Mouse (Mus musculus): ENCODE measurements around the gene Sfmbt1. TPM values are rescaled to one million over a fixed set of nuclear protein-coding genes. Genes with fewer than 3 reads are reported as not detected.

Sfmbt1 gene
- total and polyA plus RNA-seq, 3 experiments = 9.4 to 33.0 (median 13.7) TPM

DNA sequence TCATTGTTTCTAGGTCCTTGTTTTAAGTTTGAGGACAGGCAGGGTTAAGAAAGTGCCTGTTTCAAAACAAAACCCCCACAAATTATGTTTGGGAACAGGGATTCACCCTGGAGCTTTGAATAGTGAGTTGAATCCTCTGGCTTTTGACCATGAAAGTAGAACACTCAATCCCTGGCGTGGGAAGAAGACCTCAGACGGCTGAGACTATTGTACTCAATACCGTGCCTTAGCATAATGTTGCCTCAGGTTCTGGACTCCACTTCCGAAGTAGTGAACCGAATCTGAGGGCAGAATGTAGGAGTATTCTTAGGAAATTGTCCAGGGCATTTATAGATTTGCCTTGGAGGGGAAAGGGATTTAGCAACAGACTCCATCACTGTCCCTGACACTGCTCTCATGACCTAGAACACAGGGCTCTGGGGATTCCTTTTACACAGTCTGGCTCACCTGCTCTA lies 110.4 kb downstream of the Sfmbt1 start:
- H3K4me3 ChIP-seq (ENCODE audit: control insufficient read depth in 1 of 2, insufficient read depth in 1 of 2, low read depth in 2 of 2, low read length in 2 of 2) = no peak overlapping the region
- no peak for TF ChIP-seq SIN3A (IDR thresholded peaks at IDR 0.05; ENCODE audit: low read length)
- no peak for TF ChIP-seq MXI1 (IDR thresholded peaks at IDR 0.05; ENCODE audit: low read depth, low read length)
- no peak for TF ChIP-seq MAZ (IDR thresholded peaks at IDR 0.05; ENCODE audit: low read depth, low read length)
- TF ChIP-seq USF1 (IDR thresholded peaks at IDR 0.05; ENCODE audit: low read depth, low read length) = no peak
- no peak for TF ChIP-seq POLR2AphosphoS5 (IDR thresholded peaks at IDR 0.05; ENCODE audit: borderline replicate concordance, low read depth, low read length)
- TF ChIP-seq MAFK (IDR thresholded peaks at IDR 0.05; ENCODE audit: borderline replicate concordance, low read depth, low read length) = no peak
- no peak for TF ChIP-seq SMC3 (IDR thresholded peaks at IDR 0.05; ENCODE audit: low read depth, low read length)
- TF ChIP-seq CTCF (IDR thresholded peaks at IDR 0.05 in 2 of 3, conservative IDR thresholded peaks at IDR 0.05 in 1 of 3; ENCODE audit: control insufficient read depth in 1 of 3, insufficient read depth in 1 of 3, low read depth in 2 of 3, low read length in 3 of 3, poor library complexity in 1 of 3, severe bottlenecking in 1 of 3) = no peak
- no peak for TF ChIP-seq E2F4 (IDR thresholded peaks at IDR 0.05; ENCODE audit: borderline replicate concordance, low read depth, low read length)
- TF ChIP-seq NELFE (IDR thresholded peaks at IDR 0.05; ENCODE audit: low read depth, low read length) = no peak
- TF ChIP-seq KAT2A (conservative IDR thresholded peaks at IDR 0.05; ENCODE audit: low read depth, low read length) = no peak
- TF ChIP-seq CHD2 (IDR thresholded peaks at IDR 0.05; ENCODE audit: low read length) = no peak
- TF ChIP-seq POLR2A (IDR thresholded peaks at IDR 0.05; ENCODE audit: control insufficient read depth in 1 of 2, insufficient read depth in 1 of 2, low read depth in 1 of 2, low read length in 2 of 2, poor library complexity in 1 of 2) = no peak
- TF ChIP-seq ZMIZ1 (IDR thresholded peaks at IDR 0.05; ENCODE audit: low read depth, low read length) = no peak
- no peak for TF ChIP-seq BHLHE40 (IDR thresholded peaks at IDR 0.05; ENCODE audit: borderline replicate concordance, low read depth, low read length)
- TF ChIP-seq ELF1 (IDR thresholded peaks at IDR 0.05; ENCODE audit: low read depth, low read length) = no peak
- TF ChIP-seq POLR2AphosphoS2 (IDR thresholded peaks at IDR 0.05; ENCODE audit: low read length) = no peak
- no peak for TF ChIP-seq GATA1 (IDR thresholded peaks at IDR 0.05; ENCODE audit: low read depth, low read length)
- TF ChIP-seq NRF1 (IDR thresholded peaks at IDR 0.05; ENCODE audit: insufficient read depth, low read depth, low read length, poor library complexity, severe bottlenecking) = no peak
- TF ChIP-seq MEF2A (IDR thresholded peaks at IDR 0.05; ENCODE audit: extremely low read depth, insufficient replicate concordance, low read depth, low read length, poor library complexity, severe bottlenecking) = no peak
- H3K9ac ChIP-seq (ENCODE audit: control insufficient read depth, low read depth, low read length, poor library complexity, severe bottlenecking) = no peak overlapping the region

DNA sequence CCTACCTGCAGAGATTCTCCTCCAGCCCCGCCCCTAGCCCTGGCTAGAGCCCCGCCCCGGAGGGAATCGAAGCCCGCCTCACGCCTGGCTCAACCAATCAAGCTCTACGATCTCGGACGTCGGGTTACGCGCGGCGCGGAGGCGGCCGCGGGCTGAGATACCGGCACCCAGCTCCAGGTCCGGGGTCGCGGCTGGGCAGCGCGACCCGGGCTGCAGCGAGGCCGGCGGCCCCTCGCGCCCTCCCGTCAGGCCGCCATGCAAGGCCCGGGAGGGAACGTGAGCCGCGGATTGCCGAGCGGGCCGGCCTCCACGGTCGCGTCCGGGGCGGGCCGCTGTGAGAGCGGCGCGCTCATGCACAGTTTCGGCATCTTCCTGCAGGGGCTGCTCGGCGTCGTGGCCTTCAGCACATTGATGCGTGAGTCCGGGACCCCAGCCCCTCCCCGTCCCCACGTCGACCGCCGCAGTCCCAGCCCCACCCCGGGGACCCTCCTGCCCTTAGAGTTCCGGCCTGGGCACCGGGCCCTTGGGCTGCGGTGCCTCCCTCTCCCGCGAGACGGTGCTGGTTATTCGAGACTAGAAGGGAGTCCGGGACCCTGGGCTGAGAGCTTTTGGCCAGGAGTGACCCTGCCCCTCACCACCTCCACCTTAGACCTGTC lies 111.0 kb downstream of the Sfmbt1 start, which contains the start of gene Tmem110:
Tmem110 (plus strand) TSS at position 115 of the 656 bp plus-strand sequence.
- Histone ChIP-seq H3K9me3 (replicated peaks; ENCODE audit: insufficient read depth, low read length) (no peaks in the 10 kb centered on the region), H3K27ac (ENCODE audit: control insufficient read depth, low read depth, low read length) (no peak within 1 kb of the TSS), H3K79me2 (ENCODE audit: control insufficient read depth, insufficient read depth, low read length, poor library complexity) (peaks cover 11% of the 10 kb centered on the region), H3K36me3 (ENCODE audit: control insufficient read depth in 1 of 2, insufficient read depth in 2 of 2, low read length in 2 of 2) (peaks cover 2 to 19% of the 10 kb centered on the region in 2 experiments; a peak in 3 of 4 replicates), H3K4me1 (ENCODE audit: control insufficient read depth in 1 of 2, insufficient read depth in 2 of 2, low read length in 2 of 2) (peaks cover 14 to 26% of the 10 kb centered on the region in 2 experiments), H3K9ac (ENCODE audit: control insufficient read depth, low read depth, low read length, poor library complexity, severe bottlenecking) (peak within 1 kb of the TSS; percentile 93), H3K27me3 (ENCODE audit: control insufficient read depth in 1 of 2, insufficient read depth in 2 of 2, low read length in 2 of 2) (no peaks in the 10 kb centered on the region), H3K4me3 (ENCODE audit: control insufficient read depth in 1 of 2, insufficient read depth in 1 of 2, low read depth in 2 of 2, low read length in 2 of 2) (peak within 1 kb of the TSS; percentile 82 to 91)
- DNase-seq (ENCODE audit: low read depth, low spot score) = peak; percentile 79
- TF ChIP-seq POLR2A (IDR thresholded peaks at IDR 0.05; ENCODE audit: control insufficient read depth in 1 of 2, insufficient read depth in 1 of 2, low read depth in 1 of 2, low read length in 2 of 2, poor library complexity in 1 of 2) (peak; percentile 78 to 81), UBTF (IDR thresholded peaks at IDR 0.05; ENCODE audit: borderline replicate concordance, insufficient read depth, low read depth, low read length) (0 out of 2 replicates have a peak, but pooled peaks have one; percentile 39), SIN3A (IDR thresholded peaks at IDR 0.05; ENCODE audit: low read length) (no peak; the same call in 1 of the 2 replicates), NELFE (IDR thresholded peaks at IDR 0.05; ENCODE audit: low read depth, low read length) (peak; percentile 68), MYC (IDR thresholded peaks at IDR 0.05; ENCODE audit: low read depth, low read length) (no peak), POLR2AphosphoS2 (IDR thresholded peaks at IDR 0.05; ENCODE audit: low read length) (peak; percentile 56), CHD2 (IDR thresholded peaks at IDR 0.05; ENCODE audit: low read length) (peak; percentile 22; the same call in 1 of the 2 replicates), EP300 (IDR thresholded peaks at IDR 0.05; ENCODE audit: low read depth in 1 of 2, low read length in 2 of 2) (0 out of 4 replicates have a peak, but pooled peaks of 1 of the 2 experiments have one; percentile 5)

More for the DNA sequence above, 110.4 kb downstream of the Sfmbt1 start:
- Histone ChIP-seq H3K4me1 (ENCODE audit: control insufficient read depth in 1 of 2, insufficient read depth in 2 of 2, low read length in 2 of 2) (peaks cover 14 to 26% of the 10 kb centered on the region in 2 experiments), H3K36me3 (ENCODE audit: control insufficient read depth in 1 of 2, insufficient read depth in 2 of 2, low read length in 2 of 2) (peaks cover 2 to 19% of the 10 kb centered on the region in 2 experiments; a peak in 3 of 4 replicates), H3K27me3 (ENCODE audit: control insufficient read depth in 1 of 2, insufficient read depth in 2 of 2, low read length in 2 of 2) (no peaks in the 10 kb centered on the region), H3K9me3 (replicated peaks; ENCODE audit: insufficient read depth, low read length) (no peaks in the 10 kb centered on the region), H3K79me2 (ENCODE audit: control insufficient read depth, insufficient read depth, low read length, poor library complexity) (peaks cover 8% of the 10 kb centered on the region), H3K27ac (ENCODE audit: control insufficient read depth, low read depth, low read length) (no peak overlapping the region)
- no peak for DNase-seq (ENCODE audit: low read depth, low spot score)

Measured in MEL (cell line).